Mouse (Mus musculus) thymus, postnatal 0 days (tissue): ENCODE results near the gene Tekt4. TPM values are rescaled to one million over a fixed set of nuclear protein-coding genes. Genes with fewer than 3 reads are reported as not detected.

Experiments
- polyA plus RNA-seq: library from polyadenylated mRNA; unstranded; fragments of >200 nt; fragmentation: Nextera tagmentation; extraction: Ambion mirVana; gene quantifications from 2 replicates; pipeline ENCODE4 v1.2.1, GENCODE M21; 2015

The Tekt4 gene
- polyA plus RNA-seq, 1 experiment from 2014 or later = 0.20 TPM

Other genes with a start within 250 kb of the Tekt4 start
- 60.4 and 61.6 TPM in 2 replicates for gene Gnptg, start 214.5 kb upstream of the Tekt4 start, polyA plus RNA-seq
- 73.5 and 74.0 TPM in 2 replicates for gene Tsr3, start 214.4 kb upstream of the Tekt4 start, polyA plus RNA-seq
- 28.9 and 32.5 TPM in 2 replicates for gene Baiap3, start 198.3 kb upstream of the Tekt4 start, polyA plus RNA-seq
- 772 and 787 TPM in 2 replicates for gene Ube2i, start 180.0 kb upstream of the Tekt4 start, polyA plus RNA-seq
- 1.2 and 2.1 TPM in 2 replicates for gene Prss34, start 156.2 kb upstream of the Tekt4 start, polyA plus RNA-seq
- 0.30 TPM in 1 of 2 replicates, not detected in the other for gene Prss28, start 146.0 kb upstream of the Tekt4 start, polyA plus RNA-seq
- 1.6 and 1.9 TPM in 2 replicates for gene Prss29, start 136.0 kb upstream of the Tekt4 start, polyA plus RNA-seq
- gene Tpsab1, start 109.1 kb upstream of the Tekt4 start, polyA plus RNA-seq = 0.30 and 0.40 TPM in 2 replicates
- 8.0 and 9.1 TPM in 2 replicates for gene Tpsb2, start 88.3 kb upstream of the Tekt4 start, polyA plus RNA-seq
- gene Tpsg1, start 85.3 kb upstream of the Tekt4 start, polyA plus RNA-seq = 0.36 and 0.52 TPM in 2 replicates
- 0.17 and 0.18 TPM in 2 replicates for gene Cacna1h, start 20.8 kb upstream of the Tekt4 start, polyA plus RNA-seq
- 0.05 and 0.07 TPM in 2 replicates for gene Sstr5, start 42.7 kb downstream of the Tekt4 start, polyA plus RNA-seq
- 0.23 and 0.26 TPM in 2 replicates for gene Sox8, start 116.1 kb downstream of the Tekt4 start, polyA plus RNA-seq
- 15.5 and 16.1 TPM in 2 replicates for gene Lmf1, start 124.5 kb downstream of the Tekt4 start, polyA plus RNA-seq